Mouse (Mus musculus) spleen, adult 2 months (tissue): ENCODE data around the gene Lrtm2. TPM values are rescaled to one million over a fixed set of nuclear protein-coding genes. Genes with fewer than 3 reads are reported as not detected.
A peak's percentile ranks its signal among the peaks of the same experiment; 100 is the strongest.

ENCODE experiments used
- DNase-seq, 2 experiments: peaks; one replicate each; pipeline versions ENCODE4 v3.0.0 to v3.0.0-alpha.2; 2012 to 2021; ENCODE audit warnings: low spot score in 2 of 2, low read depth in 1 of 2
- H3K27ac ChIP-seq: fragments of 200-500 bp; 2 replicates; pipeline ENCODE4 v1.5.1; 2012; ENCODE audit warnings: low read length, inconsistent platforms; ENCODE audit not compliant: insufficient read depth
- H3K27me3 ChIP-seq: fragments of 200-500 bp; 2 replicates; pipeline ENCODE4 v1.6.1; 2012; ENCODE audit warnings: mild to moderate bottlenecking, moderate library complexity, low read length, inconsistent platforms; ENCODE audit not compliant: control insufficient read depth, insufficient read depth
- H3K36me3 ChIP-seq: fragments of 200-500 bp; 2 replicates; pipeline ENCODE4 v1.6.1; 2012; ENCODE audit warnings: mild to moderate bottlenecking, low read length, inconsistent platforms; ENCODE audit not compliant: control insufficient read depth, insufficient read depth
- H3K4me1 ChIP-seq: fragments of 200-500 bp; 2 replicates; pipeline ENCODE4 v1.6.1; 2011; ENCODE audit warnings: inconsistent platforms; ENCODE audit not compliant: control insufficient read depth, insufficient read depth, insufficient read length
- H3K4me3 ChIP-seq: fragments of 200-500 bp; 2 replicates; pipeline ENCODE4 v1.5.1; 2011; ENCODE audit warnings: mild to moderate bottlenecking, inconsistent platforms; ENCODE audit not compliant: insufficient read depth, insufficient read length; ENCODE audit errors: extremely low read depth
- CTCF ChIP-seq: fragments of 200-500 bp; IDR thresholded peaks from 2 replicates; pipeline ENCODE4 v1.5.1; 2011; ENCODE audit warnings: mild to moderate bottlenecking, inconsistent platforms; ENCODE audit not compliant: insufficient read depth, insufficient read length, insufficient replicate concordance; ENCODE audit errors: extremely low read depth
- POLR2A ChIP-seq: fragments of 200-500 bp; IDR thresholded peaks from 2 replicates; pipeline ENCODE4 v1.6.1; 2011; ENCODE audit warnings: low read depth, low read length, inconsistent platforms
- WGBS: fragments of 180-500 bp; shearing (Covaris S2); methylation state at CpG from one replicate; pipeline ENCODE4 v1.1.7; 2018; 5-methylcytosine and 5-hydroxymethylcytosine counted together
- polyA plus RNA-seq: library from polyadenylated mRNA; depleted of rRNA; stranded (reverse); fragments of >200 nt; gene quantifications from 2 replicates; pipeline ENCODE4 v1.2.3, GENCODE M21; 2012

Gene Lrtm2
- polyA plus RNA-seq, 1 experiment = 0.44 TPM

- Histone ChIP-seq H3K4me3 (no peak overlapping the region), H3K27me3 (no peaks in the 10 kb centered on the region), H3K36me3 (no peaks in the 10 kb centered on the region), H3K27ac (no peak overlapping the region), H3K4me1 (peaks cover 17% of the 10 kb centered on the region; the same call in 1 of the 2 replicates)
- no peak for TF ChIP-seq POLR2A
- no peak for TF ChIP-seq CTCF
- no peak for DNase-seq
- WGBS = 66% methylated on average over 3 of the region's 3 CpGs
These were observed 6.7 kb upstream of the Lrtm2 start for GRCm38 (mm10) chr6:119337287-119337686.

- Histone ChIP-seq H3K36me3 (no peaks in the 10 kb centered on the region), H3K27me3 (no peaks in the 10 kb centered on the region), H3K4me1 (peaks cover 17% of the 10 kb centered on the region; the same call in 1 of the 2 replicates), H3K4me3 (peak overlapping the region; percentile 41; the same call in 1 of the 2 replicates), H3K27ac (peak overlapping the region; percentile 60)
- 15% methylated on average over 7 of the region's 7 CpGs for WGBS
- TF ChIP-seq POLR2A (peak; percentile 20; the same call in 1 of the 2 replicates), CTCF (no peak)
- DNase-seq = peak in 1 of 2 experiments; percentile 27
These were observed 5.6 kb upstream of the Lrtm2 start for GRCm38 (mm10) chr6:119336124-119336523.

DNA sequence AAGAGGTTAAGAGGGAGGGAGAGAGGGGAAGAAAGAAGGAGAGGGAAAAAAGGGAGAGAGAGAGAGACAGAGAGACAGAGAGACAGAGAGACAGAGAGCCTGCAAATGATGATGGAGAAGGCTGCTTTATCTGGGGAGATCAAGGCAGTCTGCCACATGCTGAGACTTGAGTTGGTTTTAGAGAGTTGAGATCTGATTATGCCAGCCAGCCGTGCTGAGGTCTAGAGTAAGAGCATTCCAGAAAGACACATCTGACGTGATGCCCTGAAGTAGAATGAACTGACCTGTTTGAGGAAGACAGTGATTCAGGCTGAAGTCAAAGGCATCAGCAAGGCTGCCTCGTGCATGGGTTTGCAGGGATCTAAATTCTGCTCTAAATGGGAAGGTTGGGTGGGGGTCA is 3.3 kb upstream of the Lrtm2 start:
- TF ChIP-seq POLR2A (no peak), CTCF (no peak)
- Histone ChIP-seq H3K4me1 (peaks cover 17% of the 10 kb centered on the region; the same call in 1 of the 2 replicates), H3K4me3 (no peak overlapping the region), H3K27ac (no peak overlapping the region), H3K27me3 (peaks cover 2% of the 10 kb centered on the region; the same call in 1 of the 2 replicates), H3K36me3 (no peaks in the 10 kb centered on the region)
- DNase-seq = no peak
- 78% methylated on average over 3 of the region's 3 CpGs for WGBS

DNA sequence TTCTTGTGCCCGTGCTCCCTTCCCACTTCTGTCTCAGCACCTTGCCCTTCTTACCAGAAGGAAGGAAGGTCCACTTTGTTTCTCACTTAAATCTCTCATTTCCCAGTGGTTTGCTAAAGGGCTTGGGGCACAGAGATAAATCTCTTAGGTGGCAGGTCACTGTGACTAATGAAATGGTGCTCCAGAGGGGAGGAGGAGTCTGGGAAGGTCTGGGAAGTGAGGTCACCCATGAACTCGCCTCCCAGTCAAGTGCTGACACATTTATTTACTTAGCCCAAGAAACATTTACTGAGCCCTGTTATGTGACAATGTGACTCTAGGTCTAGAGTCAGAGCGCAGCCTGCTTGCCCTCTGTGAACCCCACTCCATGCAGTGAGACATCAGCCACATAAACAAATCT is 2.6 kb upstream of the Lrtm2 start:
- no peak for DNase-seq
- Histone ChIP-seq H3K27ac (no peak overlapping the region), H3K36me3 (no peaks in the 10 kb centered on the region), H3K4me1 (peaks cover 15% of the 10 kb centered on the region; the same call in 1 of the 2 replicates), H3K27me3 (peaks cover 2% of the 10 kb centered on the region; the same call in 1 of the 2 replicates), H3K4me3 (no peak overlapping the region)
- 66% methylated on average over 3 of the region's 3 CpGs for whole genome bisulfite sequencing
- TF ChIP-seq CTCF (no peak), POLR2A (no peak)

- no peak for DNase-seq
- no peak overlapping the region for H3K4me3 ChIP-seq
- H3K27ac ChIP-seq = no peak overlapping the region
- no peaks in the 10 kb centered on the region for H3K36me3 ChIP-seq
- no peak for TF ChIP-seq CTCF
- no peak for TF ChIP-seq POLR2A
- peaks cover 2% of the 10 kb centered on the region; the same call in 1 of the 2 replicates for H3K27me3 ChIP-seq
- peaks cover 11% of the 10 kb centered on the region; the same call in 1 of the 2 replicates for H3K4me1 ChIP-seq
- 63% methylated on average over 1 of the region's 1 CpGs for WGBS
These were observed 1.5 kb upstream of the Lrtm2 start for GRCm38 (mm10) chr6:119332111-119332510.

GRCm38 (mm10) chr6:119329936-119330335 is 630 bp downstream of the Lrtm2 start:
- WGBS = 55% methylated on average over 6 of the region's 6 CpGs
- H3K4me3 ChIP-seq = no peak overlapping the region
- H3K27me3 ChIP-seq = peaks cover 2% of the 10 kb centered on the region; the same call in 1 of the 2 replicates
- TF ChIP-seq CTCF (no peak), POLR2A (no peak)
- no peaks in the 10 kb centered on the region for H3K36me3 ChIP-seq
- H3K4me1 ChIP-seq = no peaks in the 10 kb centered on the region
- no peak overlapping the region for H3K27ac ChIP-seq
- DNase-seq = no peak

DNA sequence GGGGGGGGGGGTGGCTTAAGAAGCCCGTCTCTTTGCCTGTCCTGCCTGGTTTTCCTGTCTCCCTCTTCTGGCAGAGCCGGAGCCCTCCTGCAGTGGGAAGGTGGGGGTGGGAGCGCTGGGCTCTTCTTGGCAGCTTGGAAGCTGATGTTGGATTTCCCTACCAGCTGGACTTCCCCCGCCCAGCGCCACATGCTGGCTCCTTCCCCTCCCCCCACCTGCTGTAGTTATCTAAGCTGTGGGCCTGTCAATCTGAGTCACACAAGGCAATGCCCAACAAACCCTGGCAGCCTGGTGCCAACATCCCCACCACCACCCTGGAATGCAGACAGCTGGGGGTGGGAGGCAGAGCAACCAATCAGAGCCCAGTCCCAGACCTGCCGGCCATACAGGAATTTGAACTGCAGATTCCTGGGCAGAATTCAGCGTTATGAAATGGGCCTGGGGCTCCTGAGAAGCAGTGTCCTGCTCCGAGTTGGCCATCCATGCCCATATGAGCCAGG is 1.3 kb downstream of the Lrtm2 start:
- no peak overlapping the region for H3K27ac ChIP-seq
- H3K36me3 ChIP-seq = no peaks in the 10 kb centered on the region
- H3K4me3 ChIP-seq = no peak overlapping the region
- H3K27me3 ChIP-seq = peaks cover 2% of the 10 kb centered on the region; the same call in 1 of the 2 replicates
- no peaks in the 10 kb centered on the region for H3K4me1 ChIP-seq
- no peak for DNase-seq
- 13% methylated on average over 8 of the region's 8 CpGs for WGBS
- TF ChIP-seq CTCF = no peak
- no peak for TF ChIP-seq POLR2A
